Mouse (Mus musculus): ENCODE data around the gene Spry1.

Spry1 gene

GRCm38 (mm10) chr3:37672266-37673040, 32.7 kb downstream of the Spry1 start:
- DNase-seq (ENCODE audit: low read depth, low spot score), result no peak

- no peak for DNase-seq (ENCODE audit: low read depth, low spot score)
Measured at GRCm38 (mm10) chr3:37673513-37674261, 33.9 kb downstream of the Spry1 start.

GRCm38 (mm10) chr3:37675056-37675525, 35.3 kb downstream of the Spry1 start:
- DNase-seq (ENCODE audit: low read depth, low spot score), result no peak

- DNase-seq (ENCODE audit: low read depth, low spot score), result no peak
Measured at GRCm38 (mm10) chr3:37676291-37676690, 36.5 kb downstream of the Spry1 start.

GRCm38 (mm10) chr3:37686219-37686618, 46.5 kb downstream of the Spry1 start:
- no peak for DNase-seq (ENCODE audit: low read depth, low spot score)

DNA sequence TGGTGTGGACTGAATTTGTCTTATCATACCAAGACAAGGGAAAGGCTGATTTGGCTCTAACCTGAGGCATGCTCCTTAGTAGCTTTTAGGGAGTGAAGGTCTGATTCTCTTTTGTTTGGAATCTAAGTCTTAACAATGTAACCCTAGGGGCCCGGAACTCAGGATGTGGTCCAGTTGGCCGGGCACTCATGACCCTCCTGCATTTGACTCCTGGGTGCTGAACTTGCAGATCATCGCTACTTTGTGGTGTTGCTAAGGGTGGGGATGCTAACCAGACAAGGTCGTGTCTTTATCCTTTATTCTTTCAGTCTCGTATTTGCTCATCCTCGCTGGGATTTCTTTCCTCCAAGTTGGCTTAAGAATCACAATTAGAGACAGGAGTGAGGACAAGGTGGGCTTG, 47.0 kb downstream of the Spry1 start:
- no peak for DNase-seq (ENCODE audit: low read depth, low spot score)

- no peak for DNase-seq (ENCODE audit: low read depth, low spot score)
Measured at GRCm38 (mm10) chr3:37687158-37687980, 47.6 kb downstream of the Spry1 start.

GRCm38 (mm10) chr3:37692945-37693344, 53.2 kb downstream of the Spry1 start:
- DNase-seq (ENCODE audit: low read depth, low spot score), result no peak

- DNase-seq (ENCODE audit: low read depth, low spot score), result no peak
Measured at GRCm38 (mm10) chr3:37693552-37693951, 53.8 kb downstream of the Spry1 start.
